Mouse (Mus musculus) liver, adult 2 months (tissue): ENCODE measurements around the gene Dbx1.

ENCODE experiments used
- CTCF ChIP-seq: fragments of 200-500 bp; IDR thresholded peaks from 2 replicates; pipeline ENCODE4 v1.5.1; 2011; ENCODE audit warnings: low read depth, low read length, control low read depth
- POLR2A ChIP-seq: fragments of 200-500 bp; IDR thresholded peaks from 2 replicates; pipeline ENCODE4 v1.6.1; 2011; ENCODE audit warnings: low read length, control low read depth; ENCODE audit not compliant: insufficient read depth; ENCODE audit errors: extremely low read depth

DNA sequence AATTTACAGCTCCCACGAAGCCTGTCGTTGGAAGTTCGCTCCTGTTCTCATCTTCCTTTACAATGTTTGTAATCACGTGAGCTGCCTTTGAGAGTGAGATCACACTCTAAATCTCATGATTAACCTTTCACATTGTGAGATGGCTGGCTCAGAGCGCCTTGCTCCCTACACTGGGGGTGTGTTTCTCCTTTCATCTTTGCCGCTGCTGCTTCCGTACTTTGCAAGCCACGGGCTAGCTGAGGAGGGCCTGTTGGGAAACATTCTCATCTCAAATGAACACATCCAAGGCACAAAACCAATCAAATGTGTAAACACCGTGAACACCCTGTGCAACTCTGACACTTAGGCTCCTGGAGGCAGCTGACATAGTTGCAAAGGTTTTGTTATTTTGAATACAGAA is 40.5 kb upstream of the Dbx1 start:
- TF ChIP-seq POLR2A (no peak), CTCF (no peak)
